Mouse (Mus musculus) T-cell, adult 2 months (primary cell): ENCODE data around the gene Casp9.

Experiments used
- DNase-seq: peaks from one replicate; pipeline ENCODE4 v3.0.0; 2022; ENCODE audit warnings: low spot score

Gene Casp9

GRCm38 (mm10) chr4:141817706-141818105 lies 24.3 kb downstream of the Casp9 start:
- no peak for DNase-seq

GRCm38 (mm10) chr4:141818861-141819260 lies 25.4 kb downstream of the Casp9 start:
- DNase-seq: no peak

GRCm38 (mm10) chr4:141819316-141819715 lies 25.9 kb downstream of the Casp9 start:
- DNase-seq: no peak

DNA sequence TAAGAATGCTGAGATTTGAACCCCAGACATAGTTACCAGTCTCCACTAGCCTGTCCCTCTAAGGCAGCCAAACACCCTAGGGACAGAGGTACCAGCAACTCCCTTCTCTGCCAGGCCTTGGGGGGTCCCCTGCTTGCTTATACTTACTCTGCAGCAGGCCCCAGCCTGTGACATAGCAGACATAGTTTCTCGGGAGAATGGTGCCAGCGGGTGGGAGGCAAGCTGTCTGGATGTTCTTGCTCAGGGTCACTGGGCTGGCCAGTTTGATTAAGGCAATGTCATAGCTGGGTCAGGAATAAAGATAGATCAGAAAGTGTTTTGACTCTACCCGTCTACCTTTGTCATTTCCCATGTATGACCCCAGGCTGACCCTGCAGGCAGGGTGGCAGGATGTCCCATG lies 27.8 kb downstream of the Casp9 start:
- DNase-seq: no peak

DNA sequence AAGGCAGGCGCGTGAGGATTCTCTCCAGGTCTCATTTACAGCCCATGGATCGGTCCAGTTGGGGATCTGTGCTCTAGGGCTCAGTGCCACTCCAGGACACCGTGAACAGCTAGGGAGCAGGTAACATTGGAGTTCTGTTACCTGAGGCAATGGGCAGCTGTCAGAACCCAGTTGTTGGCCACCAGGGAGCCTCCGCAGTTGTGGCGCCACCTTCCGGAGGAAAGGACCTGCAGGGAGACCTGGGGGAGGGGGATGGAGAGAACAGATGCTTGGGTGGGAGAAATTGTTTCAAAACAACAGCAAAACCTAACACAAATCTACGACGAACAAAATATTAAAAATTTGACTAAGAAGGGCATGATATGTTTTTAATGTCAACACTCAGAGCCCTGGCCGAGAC lies 28.7 kb downstream of the Casp9 start:
- no peak for DNase-seq

DNA sequence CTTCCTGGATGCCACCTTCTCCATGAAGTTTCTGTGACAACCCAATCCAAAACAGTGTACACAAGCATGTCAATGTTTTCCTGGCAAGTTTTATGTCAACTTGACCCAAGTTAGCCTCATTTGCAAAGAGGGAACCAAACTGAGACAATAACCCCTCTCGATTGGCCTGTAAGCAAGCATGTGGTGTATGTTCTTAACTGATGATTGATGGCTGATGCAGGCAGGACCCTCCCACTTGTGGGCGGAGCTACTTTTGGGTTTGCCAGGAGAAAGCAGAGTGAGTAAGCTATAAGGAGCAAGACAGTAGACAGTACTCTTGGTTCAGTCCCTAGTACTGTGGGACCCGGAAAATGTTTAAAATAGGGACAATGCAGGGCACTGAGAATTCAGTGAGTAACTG lies 29.6 kb downstream of the Casp9 start:
- no peak for DNase-seq

DNA sequence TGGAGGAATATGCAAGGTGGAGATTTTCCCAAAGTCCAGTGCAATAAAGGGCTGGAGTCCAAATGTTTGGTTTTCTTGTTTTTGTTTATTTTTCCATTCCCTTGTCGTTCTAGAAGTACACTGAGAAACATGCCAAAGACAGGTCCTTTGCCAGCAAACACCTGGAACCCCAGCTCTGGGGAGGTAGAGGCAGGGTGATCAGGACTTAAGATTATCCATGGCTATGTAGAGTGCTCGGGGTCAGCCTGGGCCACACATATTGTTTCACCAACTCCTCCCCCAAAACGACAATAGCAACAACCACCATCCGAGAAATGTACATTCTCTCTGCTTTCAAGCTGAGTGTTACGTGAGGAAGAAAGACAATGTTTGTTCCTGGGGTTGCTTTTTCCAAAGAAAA lies 32.6 kb downstream of the Casp9 start, which contains the start of gene Cela2a:
Cela2a (minus strand) TSS at position 101 of the 400 bp plus-strand sequence.
- DNase-seq: no peak

GRCm38 (mm10) chr4:141827401-141827800 lies 34.0 kb downstream of the Casp9 start:
- no peak for DNase-seq

GRCm38 (mm10) chr4:141828177-141828576 lies 34.8 kb downstream of the Casp9 start:
- DNase-seq: no peak

- no peak for DNase-seq
Observed at GRCm38 (mm10) chr4:141830381-141830780, 37.0 kb downstream of the Casp9 start.

DNA sequence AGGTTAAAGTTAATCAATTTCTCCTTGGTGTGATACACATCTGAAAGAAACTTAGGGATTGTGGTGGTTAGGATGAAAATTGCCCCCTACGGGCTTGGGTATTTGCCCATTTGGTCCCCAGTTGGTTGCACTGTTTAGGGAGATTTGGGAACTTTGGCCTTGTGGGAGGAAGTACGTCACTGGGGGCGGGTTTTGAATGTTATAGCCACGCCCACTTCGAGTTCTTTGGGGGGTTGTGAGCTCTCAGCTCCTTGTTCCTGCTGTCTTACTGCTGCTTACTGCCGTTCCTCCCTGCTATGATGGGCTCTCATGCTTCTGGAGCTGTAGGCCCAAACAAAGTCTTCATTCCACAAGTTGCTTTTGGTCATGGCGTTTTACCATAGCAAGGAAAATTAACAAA lies 37.9 kb downstream of the Casp9 start:
- no peak for DNase-seq

GRCm38 (mm10) chr4:141833911-141834310 lies 40.5 kb downstream of the Casp9 start:
- DNase-seq: no peak

DNA sequence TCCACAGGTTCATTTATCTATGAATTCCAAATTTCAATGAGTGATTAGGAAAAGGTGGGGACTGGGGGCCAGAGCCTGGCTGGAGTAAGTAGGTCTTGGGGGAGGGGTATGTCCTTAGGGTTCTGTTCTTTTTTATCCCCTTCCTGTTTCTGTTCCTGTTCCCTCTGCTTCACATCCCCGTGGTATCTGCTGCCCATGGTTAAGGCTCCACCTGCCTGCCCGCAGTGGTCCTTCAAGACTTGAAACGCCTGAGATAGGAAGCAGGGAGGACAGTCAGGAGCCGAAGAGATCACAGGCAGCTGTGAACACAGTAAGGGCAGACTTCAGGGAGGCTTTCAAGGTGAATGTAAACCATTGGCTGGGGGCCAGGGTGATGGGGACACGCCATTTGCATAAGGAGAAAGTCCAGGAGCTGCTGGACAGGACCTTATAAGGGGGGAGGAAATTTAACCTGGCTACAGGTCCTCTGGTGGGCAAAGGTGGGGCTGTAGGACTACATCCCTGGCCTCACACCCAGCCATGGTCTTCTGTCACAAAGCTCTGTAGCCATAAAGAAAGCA lies 41.2 kb downstream of the Casp9 start:
- DNase-seq: no peak

- no peak for DNase-seq
Observed at GRCm38 (mm10) chr4:141845999-141846398, 52.6 kb downstream of the Casp9 start, which contains the start of gene Ctrc. Gene Ctrc, minus strand, starts transcription at chr4:141846359.

DNA sequence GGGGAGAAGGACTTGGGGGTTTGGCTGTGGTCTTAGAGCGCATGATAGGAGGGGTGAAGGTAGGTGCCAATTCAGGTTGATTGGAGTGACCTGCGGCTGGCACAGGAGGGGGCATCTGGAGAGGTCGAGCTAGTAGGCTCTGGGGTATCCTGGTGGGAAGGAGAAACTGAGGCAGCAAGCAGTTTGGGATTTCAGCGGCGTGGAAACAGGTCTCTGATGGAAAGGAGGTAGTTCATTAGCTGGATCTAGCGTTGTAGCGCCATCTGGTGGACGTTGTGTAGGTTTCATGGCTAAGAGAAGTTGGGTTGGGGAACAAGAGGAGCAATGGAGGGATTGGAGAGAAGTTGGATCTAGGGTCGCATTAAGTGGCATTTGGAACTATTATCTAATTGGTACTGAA lies 60.0 kb downstream of the Casp9 start:
- DNase-seq: peak; percentile 18

DNA sequence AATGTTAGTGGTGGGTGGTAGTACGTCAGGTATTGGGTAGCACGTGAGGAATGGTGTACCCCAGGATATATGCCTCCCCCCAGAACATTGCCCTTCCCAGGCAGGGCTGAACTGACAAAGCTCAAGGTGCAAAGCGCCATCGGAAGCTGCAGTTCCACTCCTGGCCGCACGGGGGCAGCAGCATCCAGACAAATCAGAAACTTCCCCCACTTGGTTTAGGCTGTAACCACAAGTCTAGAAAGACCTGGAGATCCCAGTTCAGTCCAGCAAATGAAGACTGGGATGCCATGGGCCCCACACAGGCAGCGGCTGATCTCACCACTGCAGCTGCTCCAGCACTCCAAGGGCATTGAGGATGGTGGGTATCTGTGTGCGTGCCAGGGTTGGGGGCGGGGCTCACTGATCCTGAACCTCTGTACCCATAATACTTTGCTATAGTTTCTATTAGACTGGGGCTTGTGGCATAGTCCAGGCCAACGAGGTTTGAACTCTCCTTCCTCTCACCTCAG lies 64.1 kb downstream of the Casp9 start:
- peak; percentile 59 for DNase-seq

DNA sequence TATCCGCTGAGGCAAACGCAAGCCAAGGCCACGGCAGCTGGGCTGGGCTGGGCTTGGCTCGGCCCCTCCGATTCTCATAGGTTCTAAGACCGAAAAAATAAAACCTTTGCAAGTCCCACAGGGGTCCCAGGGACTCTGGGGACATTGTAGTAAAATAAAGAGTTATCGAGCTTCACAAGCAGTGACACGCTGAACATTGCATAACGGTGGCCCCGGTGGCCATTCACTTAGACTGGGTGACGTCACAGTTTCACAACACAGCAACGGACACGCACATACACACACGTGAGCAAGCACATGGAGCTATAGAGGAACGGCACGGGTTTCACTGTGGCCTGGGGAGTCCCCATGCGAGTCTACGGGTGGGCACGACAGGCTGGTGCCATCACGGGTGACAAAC lies 65.1 kb downstream of the Casp9 start:
- DNase-seq: no peak

- no peak for DNase-seq
Observed at GRCm38 (mm10) chr4:141859351-141859750, 65.9 kb downstream of the Casp9 start.

- DNase-seq: no peak
Observed at GRCm38 (mm10) chr4:141860246-141860841, 66.9 kb downstream of the Casp9 start.

DNA sequence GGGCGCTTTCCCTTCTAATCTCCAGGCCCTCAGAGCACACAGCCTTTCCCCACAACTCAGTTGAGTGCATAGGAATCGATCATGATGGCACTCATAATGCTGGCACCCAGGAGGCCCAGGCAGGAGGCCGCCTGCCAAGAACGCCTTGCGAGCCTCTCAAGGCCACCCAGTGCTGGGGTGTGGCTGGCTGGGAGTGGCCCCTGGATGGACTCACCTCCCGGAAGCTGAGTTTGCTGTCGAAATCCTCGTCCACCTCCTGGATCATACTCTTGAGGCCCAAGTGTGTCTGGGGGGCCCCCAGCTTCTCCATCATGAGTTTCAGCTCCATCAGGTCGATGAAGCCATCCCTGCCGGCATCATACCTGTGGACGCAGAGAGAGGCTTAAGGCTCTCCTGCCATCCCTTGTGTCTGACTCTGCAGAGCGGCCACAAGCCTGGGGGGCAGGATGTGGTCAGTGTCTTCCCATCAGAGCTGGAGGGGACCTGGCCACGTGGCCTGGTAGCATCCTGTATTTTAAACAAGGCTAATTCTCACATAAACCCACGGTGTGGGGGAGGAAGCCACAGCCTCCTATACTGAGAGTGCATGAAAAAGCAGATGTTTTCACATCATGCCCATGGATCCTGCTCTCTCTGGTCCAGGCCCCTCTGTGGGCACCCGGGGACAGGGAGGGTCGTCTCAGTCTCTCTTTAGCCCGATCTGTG lies 68.3 kb downstream of the Casp9 start:
- DNase-seq: peak; percentile 37

DNA sequence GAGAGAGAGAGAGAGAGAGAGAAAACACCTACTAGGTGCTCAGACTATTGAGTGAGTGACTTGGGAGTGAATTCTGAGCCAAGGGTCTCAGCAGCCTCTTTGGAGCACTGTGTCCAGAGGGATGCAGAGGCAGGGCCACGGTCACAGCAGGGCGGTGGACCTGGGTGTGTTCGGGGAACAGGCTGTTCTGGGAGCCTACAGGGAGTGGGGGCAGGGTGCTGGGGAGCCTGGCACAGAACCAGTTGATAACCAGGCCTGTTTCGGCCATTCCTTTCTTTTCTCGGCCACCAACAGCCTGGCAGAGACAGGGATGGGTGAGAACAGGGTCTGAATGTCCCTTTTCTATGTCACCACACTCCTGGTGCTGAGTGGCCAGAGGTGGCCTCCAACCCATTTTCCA lies 69.5 kb downstream of the Casp9 start:
- DNase-seq: no peak

- peak; percentile 12 for DNase-seq
Observed at GRCm38 (mm10) chr4:141863726-141864280, 70.4 kb downstream of the Casp9 start.

GRCm38 (mm10) chr4:141864506-141864905 lies 71.1 kb downstream of the Casp9 start:
- no peak for DNase-seq
